Mouse (Mus musculus): ENCODE data around the gene Hmcn1.

- TF ChIP-seq POLR2A (IDR thresholded peaks at IDR 0.05; ENCODE audit: insufficient read depth, low read length) (no peak), CTCF (IDR thresholded peaks at IDR 0.05; ENCODE audit: low read depth, low read length) (peak; percentile 5), EP300 (IDR thresholded peaks at IDR 0.05; ENCODE audit: insufficient read depth, low read depth, low read length) (no peak)
These were observed 41.9 kb upstream of the Hmcn1 start for GRCm38 (mm10) chr1:151034993-151035592.
